Mouse (Mus musculus): ENCODE results near the gene Tsku. TPM values are rescaled to one million over a fixed set of nuclear protein-coding genes. Genes with fewer than 3 reads are reported as not detected.

Tsku gene
- polyA plus RNA-seq, 1 experiment, result 9.6 TPM

DNA sequence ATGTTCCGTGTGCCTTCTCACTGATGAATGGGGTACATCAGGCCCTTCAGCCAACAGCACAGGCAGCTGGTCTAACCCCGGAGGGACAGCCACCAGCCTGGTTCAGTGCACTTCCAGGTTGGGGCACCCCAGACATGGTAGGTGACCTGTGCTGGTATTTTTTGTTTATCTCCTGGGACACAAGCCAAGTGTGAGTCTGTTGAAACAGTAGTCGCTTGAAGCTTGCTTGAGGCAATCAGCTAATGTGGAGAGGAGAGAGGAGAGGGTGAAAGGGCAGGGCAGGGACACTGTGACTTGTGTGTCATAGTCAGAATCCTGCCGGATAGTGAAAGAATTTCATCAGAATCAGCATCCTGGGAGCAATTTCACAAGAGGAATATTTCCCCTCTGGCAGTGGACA, 22.2 kb upstream of the Tsku start:
- Histone ChIP-seq H3K4me3 (ENCODE audit: insufficient read depth, poor library complexity, severe bottlenecking) (no peak overlapping the region), H3K27me3 (ENCODE audit: control insufficient read depth, insufficient read depth, insufficient read length) (no peaks in the 10 kb centered on the region), H3ac (ENCODE audit: control insufficient read depth, insufficient read length, low read depth) (no peak overlapping the region), H3K79me3 (ENCODE audit: low read depth) (no peaks in the 10 kb centered on the region), H3K36me3 (ENCODE audit: control insufficient read depth, insufficient read depth) (no peaks in the 10 kb centered on the region), H3K79me2 (ENCODE audit: control insufficient read depth, insufficient read depth) (no peaks in the 10 kb centered on the region)
- no peak for TF ChIP-seq CTCF (IDR thresholded peaks at IDR 0.05; ENCODE audit: control insufficient read depth, insufficient read depth, insufficient read length)
- TF ChIP-seq MYOD1 (IDR thresholded peaks at IDR 0.05; ENCODE audit: control insufficient read depth, insufficient read length, low read depth), result no peak
- TF ChIP-seq USF1 (IDR thresholded peaks at IDR 0.05; ENCODE audit: low read depth), result no peak
- no peak for TF ChIP-seq FOSL1 (IDR thresholded peaks at IDR 0.05; ENCODE audit: insufficient read depth, low read length, poor library complexity, severe bottlenecking)
- no peak for TF ChIP-seq MYOG (IDR thresholded peaks at IDR 0.05; ENCODE audit: control insufficient read depth, extremely low read depth, insufficient read length)
- TF ChIP-seq CEBPB (IDR thresholded peaks at IDR 0.05; ENCODE audit: low read depth), result no peak
- TF ChIP-seq MAX (IDR thresholded peaks at IDR 0.05), result no peak

- no peak for TF ChIP-seq FOSL1 (IDR thresholded peaks at IDR 0.05; ENCODE audit: insufficient read depth, low read length, poor library complexity, severe bottlenecking)
- no peak for TF ChIP-seq MYOG (IDR thresholded peaks at IDR 0.05; ENCODE audit: control insufficient read depth, extremely low read depth, insufficient read length)
- no peak for TF ChIP-seq MYOD1 (IDR thresholded peaks at IDR 0.05; ENCODE audit: control insufficient read depth, insufficient read length, low read depth)
- TF ChIP-seq MAX (IDR thresholded peaks at IDR 0.05), result no peak
- no peak for TF ChIP-seq CTCF (IDR thresholded peaks at IDR 0.05; ENCODE audit: control insufficient read depth, insufficient read depth, insufficient read length)
- TF ChIP-seq USF1 (IDR thresholded peaks at IDR 0.05; ENCODE audit: low read depth), result no peak
- TF ChIP-seq CEBPB (IDR thresholded peaks at IDR 0.05; ENCODE audit: low read depth), result no peak
- Histone ChIP-seq H3K36me3 (ENCODE audit: control insufficient read depth, insufficient read depth) (no peaks in the 10 kb centered on the region), H3K79me2 (ENCODE audit: control insufficient read depth, insufficient read depth) (no peaks in the 10 kb centered on the region), H3K4me3 (ENCODE audit: insufficient read depth, poor library complexity, severe bottlenecking) (no peak overlapping the region), H3ac (ENCODE audit: control insufficient read depth, insufficient read length, low read depth) (no peak overlapping the region), H3K79me3 (ENCODE audit: low read depth) (no peaks in the 10 kb centered on the region), H3K27me3 (ENCODE audit: control insufficient read depth, insufficient read depth, insufficient read length) (no peaks in the 10 kb centered on the region)
Observed at GRCm38 (mm10) chr7:98382784-98383183, 21.7 kb upstream of the Tsku start.

DNA sequence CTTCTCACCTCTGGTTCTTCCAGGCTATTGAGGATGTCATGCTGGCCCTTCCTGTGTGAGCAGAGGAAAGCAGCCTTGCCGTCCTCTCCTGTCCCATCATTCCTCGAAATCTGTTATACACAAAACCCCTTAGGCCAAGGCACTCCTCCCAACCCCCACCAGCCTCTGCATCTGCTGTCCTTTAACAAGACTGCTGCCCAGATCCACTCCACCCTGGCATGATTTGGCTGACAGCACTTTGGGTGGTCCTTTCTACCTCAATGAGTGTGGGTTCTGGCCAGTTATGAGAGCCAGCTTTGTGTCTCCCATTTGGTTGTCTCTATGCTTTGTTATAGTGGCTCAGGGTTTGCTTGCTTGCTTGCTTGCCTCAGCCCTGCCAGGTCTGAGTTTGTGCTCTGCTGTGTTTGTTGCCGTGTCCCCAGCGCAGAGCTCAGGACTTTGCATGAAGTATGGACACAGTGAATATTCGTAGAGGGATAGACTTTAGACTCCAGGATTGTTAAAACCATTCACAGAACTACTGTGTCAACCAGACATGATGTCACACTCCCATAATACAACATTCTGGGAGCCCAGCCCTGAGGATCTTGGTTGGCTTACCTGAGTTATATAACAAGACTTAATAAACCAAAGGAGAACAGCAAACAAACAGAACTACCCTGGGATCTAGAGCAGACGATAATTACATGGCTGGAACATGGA, 19.2 kb upstream of the Tsku start:
- no peaks in the 10 kb centered on the region for H3K79me3 ChIP-seq (ENCODE audit: low read depth)
- H3K4me3 ChIP-seq (ENCODE audit: insufficient read depth, poor library complexity, severe bottlenecking), result no peak overlapping the region
- H3K36me3 ChIP-seq (ENCODE audit: control insufficient read depth, insufficient read depth), result no peaks in the 10 kb centered on the region

GRCm38 (mm10) chr7:98379232-98379631, 18.1 kb upstream of the Tsku start:
- Histone ChIP-seq H3K36me3 (ENCODE audit: control insufficient read depth, insufficient read depth) (no peaks in the 10 kb centered on the region), H3K79me2 (ENCODE audit: control insufficient read depth, insufficient read depth) (no peaks in the 10 kb centered on the region), H3ac (ENCODE audit: control insufficient read depth, insufficient read length, low read depth) (no peak overlapping the region), H3K4me3 (ENCODE audit: insufficient read depth, poor library complexity, severe bottlenecking) (no peak overlapping the region), H3K79me3 (ENCODE audit: low read depth) (no peaks in the 10 kb centered on the region), H3K27me3 (ENCODE audit: control insufficient read depth, insufficient read depth, insufficient read length) (no peaks in the 10 kb centered on the region)
- no peak for TF ChIP-seq CTCF (IDR thresholded peaks at IDR 0.05; ENCODE audit: control insufficient read depth, insufficient read depth, insufficient read length)
- no peak for TF ChIP-seq FOSL1 (IDR thresholded peaks at IDR 0.05; ENCODE audit: insufficient read depth, low read length, poor library complexity, severe bottlenecking)
- TF ChIP-seq MAX (IDR thresholded peaks at IDR 0.05), result no peak
- TF ChIP-seq MYOD1 (IDR thresholded peaks at IDR 0.05; ENCODE audit: control insufficient read depth, insufficient read length, low read depth), result no peak
- TF ChIP-seq CEBPB (IDR thresholded peaks at IDR 0.05; ENCODE audit: low read depth), result no peak
- no peak for TF ChIP-seq USF1 (IDR thresholded peaks at IDR 0.05; ENCODE audit: low read depth)
- TF ChIP-seq MYOG (IDR thresholded peaks at IDR 0.05; ENCODE audit: control insufficient read depth, extremely low read depth, insufficient read length), result no peak

More for the DNA sequence above, 19.2 kb upstream of the Tsku start:
- H3K79me2 ChIP-seq (ENCODE audit: control insufficient read depth, insufficient read depth), result no peaks in the 10 kb centered on the region
- TF ChIP-seq MAX (IDR thresholded peaks at IDR 0.05) (no peak), CTCF (IDR thresholded peaks at IDR 0.05; ENCODE audit: control insufficient read depth, insufficient read depth, insufficient read length) (no peak), MYOD1 (IDR thresholded peaks at IDR 0.05; ENCODE audit: control insufficient read depth, insufficient read length, low read depth) (no peak), MYOG (IDR thresholded peaks at IDR 0.05; ENCODE audit: control insufficient read depth, extremely low read depth, insufficient read length) (no peak), FOSL1 (IDR thresholded peaks at IDR 0.05; ENCODE audit: insufficient read depth, low read length, poor library complexity, severe bottlenecking) (no peak), CEBPB (IDR thresholded peaks at IDR 0.05; ENCODE audit: low read depth) (no peak), USF1 (IDR thresholded peaks at IDR 0.05; ENCODE audit: low read depth) (no peak)
- H3ac ChIP-seq (ENCODE audit: control insufficient read depth, insufficient read length, low read depth), result no peak overlapping the region
- H3K27me3 ChIP-seq (ENCODE audit: control insufficient read depth, insufficient read depth, insufficient read length), result no peaks in the 10 kb centered on the region

GRCm38 (mm10) chr7:98377257-98377656, 16.1 kb upstream of the Tsku start:
- H3K27me3 ChIP-seq (ENCODE audit: control insufficient read depth, insufficient read depth, insufficient read length), result no peaks in the 10 kb centered on the region
- no peak overlapping the region for H3K4me3 ChIP-seq (ENCODE audit: insufficient read depth, poor library complexity, severe bottlenecking)
- TF ChIP-seq USF1 (IDR thresholded peaks at IDR 0.05; ENCODE audit: low read depth) (no peak), MYOD1 (IDR thresholded peaks at IDR 0.05; ENCODE audit: control insufficient read depth, insufficient read length, low read depth) (no peak), MYOG (IDR thresholded peaks at IDR 0.05; ENCODE audit: control insufficient read depth, extremely low read depth, insufficient read length) (no peak)
- no peaks in the 10 kb centered on the region for H3K36me3 ChIP-seq (ENCODE audit: control insufficient read depth, insufficient read depth)
- H3ac ChIP-seq (ENCODE audit: control insufficient read depth, insufficient read length, low read depth), result no peak overlapping the region
- H3K79me2 ChIP-seq (ENCODE audit: control insufficient read depth, insufficient read depth), result no peaks in the 10 kb centered on the region
- H3K79me3 ChIP-seq (ENCODE audit: low read depth), result no peaks in the 10 kb centered on the region

DNA sequence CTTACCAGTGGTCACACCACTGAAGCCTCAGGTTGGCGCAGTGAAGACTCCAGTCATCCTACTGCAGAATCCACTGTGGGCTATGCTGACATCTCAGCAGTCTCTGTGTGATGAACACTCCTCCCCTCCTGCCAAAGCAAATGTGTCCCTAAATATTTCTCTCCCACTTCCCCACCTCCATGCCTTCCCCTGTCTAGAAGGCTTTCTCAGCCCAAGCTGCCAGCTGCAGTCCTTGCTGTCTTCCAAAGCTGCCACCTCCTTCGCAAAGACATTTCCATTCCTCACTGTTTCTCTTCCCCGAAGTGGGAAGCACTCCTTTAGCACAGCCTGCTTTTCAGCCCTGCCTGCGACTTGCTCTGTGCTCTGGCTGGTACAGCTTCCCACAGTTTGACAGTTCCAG, 10.0 kb upstream of the Tsku start:
- no peaks in the 10 kb centered on the region for H3K36me3 ChIP-seq (ENCODE audit: control insufficient read depth, insufficient read depth)
- H3ac ChIP-seq (ENCODE audit: control insufficient read depth, insufficient read length, low read depth), result no peak overlapping the region
- H3K27me3 ChIP-seq (ENCODE audit: control insufficient read depth, insufficient read depth, insufficient read length), result no peaks in the 10 kb centered on the region
- no peak overlapping the region for H3K4me3 ChIP-seq (ENCODE audit: insufficient read depth, poor library complexity, severe bottlenecking)
- H3K79me2 ChIP-seq (ENCODE audit: control insufficient read depth, insufficient read depth), result no peaks in the 10 kb centered on the region
- no peak for TF ChIP-seq USF1 (IDR thresholded peaks at IDR 0.05; ENCODE audit: low read depth)
- TF ChIP-seq CTCF (IDR thresholded peaks at IDR 0.05; ENCODE audit: control insufficient read depth, insufficient read depth, insufficient read length), result no peak
- TF ChIP-seq MAX (IDR thresholded peaks at IDR 0.05), result no peak
- no peaks in the 10 kb centered on the region for H3K79me3 ChIP-seq (ENCODE audit: low read depth)

Measured in C2C12 (cell line).